Mouse (Mus musculus) CH12.LX (cell line): ENCODE measurements around the gene Fpgs. TPM values are rescaled to one million over a fixed set of nuclear protein-coding genes. Genes with fewer than 3 reads are reported as not detected.

ENCODE experiments used
- DNase-seq: peaks from one replicate; pipeline ENCODE4 v3.0.0-alpha.2; 2013; ENCODE audit errors: extremely low read depth
- H3K27ac ChIP-seq: 2 replicates; pipeline ENCODE4 v1.5.1; 2012; ENCODE audit warnings: low read depth, mild to moderate bottlenecking, control low read depth, moderate library complexity; ENCODE audit not compliant: insufficient read depth
- H3K27me3 ChIP-seq: replicated peaks from 2 replicates; pipeline ENCODE3; 2012; ENCODE audit warnings: inconsistent platforms
- H3K36me3 ChIP-seq, 2 experiments: replicated peaks in 1 of 2; 2 replicates each; pipeline versions ENCODE3 to v1.6.1; 2012; ENCODE audit warnings: inconsistent platforms in 1 of 2, low read length in 1 of 2, mild to moderate bottlenecking in 1 of 2, mixed read lengths in 1 of 2, moderate library complexity in 1 of 2; ENCODE audit not compliant: control insufficient read depth in 1 of 2, insufficient read depth in 1 of 2
- H3K4me1 ChIP-seq, 2 experiments: 2 replicates each; pipeline ENCODE4 v1.6.1; 2012; ENCODE audit warnings: inconsistent platforms in 1 of 2, moderate library complexity in 1 of 2; ENCODE audit not compliant: insufficient read depth in 2 of 2, control insufficient read depth in 1 of 2
- H3K4me2 ChIP-seq: 2 replicates; pipeline ENCODE4 v1.6.1; 2012; ENCODE audit warnings: low read depth, mild to moderate bottlenecking, control low read depth; ENCODE audit not compliant: poor library complexity, insufficient read depth, severe bottlenecking
- H3K4me3 ChIP-seq, 3 experiments: fragments of 150-350 bp in 1 of 3; sonication (generic) in 1 of 3; replicated peaks in 1 of 3; 2 replicates each; pipeline versions ENCODE3 to v1.5.1; 2011 to 2012; ENCODE audit warnings: low read depth in 2 of 3, low read length in 2 of 3, mild to moderate bottlenecking in 2 of 3, moderate library complexity in 2 of 3, control low read depth in 1 of 3, improper control_type of control experiment in 1 of 3, inconsistent platforms in 1 of 3, mixed read lengths in 1 of 3; ENCODE audit not compliant: poor library complexity in 1 of 3
- H3K79me2 ChIP-seq: replicated peaks from 2 replicates; pipeline ENCODE4 v1.6.1; 2012; ENCODE audit warnings: mild to moderate bottlenecking, moderate library complexity; ENCODE audit not compliant: control insufficient read depth, poor library complexity, insufficient read depth, severe bottlenecking; ENCODE audit errors: extremely low read depth
- H3K9ac ChIP-seq: 2 replicates; pipeline ENCODE4 v1.6.1; 2012; ENCODE audit warnings: low read depth, mild to moderate bottlenecking, control low read depth, moderate library complexity; ENCODE audit not compliant: insufficient read depth
- H3K9me3 ChIP-seq: replicated peaks from 2 replicates; pipeline ENCODE3; 2012; ENCODE audit warnings: low read length, inconsistent platforms, mixed read lengths
- BHLHE40 ChIP-seq: IDR thresholded peaks from 2 replicates; pipeline ENCODE4 v1.6.1; 2011; ENCODE audit warnings: mild to moderate bottlenecking, low read depth, low read length, improper control_type of control experiment
- CHD1 ChIP-seq: IDR thresholded peaks from 2 replicates; pipeline ENCODE4 v1.6.1; 2012; ENCODE audit warnings: low read depth, low read length, improper control_type of control experiment, inconsistent platforms
- CTCF ChIP-seq, 2 experiments: IDR thresholded peaks in 1 of 2; conservative IDR thresholded peaks in 1 of 2; 2 replicates each; pipeline ENCODE4 v1.5.1; 2011 to 2012; ENCODE audit warnings: low read depth in 2 of 2, low read length in 2 of 2, improper control_type of control experiment in 1 of 2, inconsistent platforms in 1 of 2, mild to moderate bottlenecking in 1 of 2, moderate library complexity in 1 of 2
- HCFC1 ChIP-seq: IDR thresholded peaks from 2 replicates; pipeline ENCODE4 v1.6.1; 2012; ENCODE audit warnings: low read depth, mild to moderate bottlenecking, inconsistent platforms, low read length, improper control_type of control experiment
- JUN ChIP-seq: IDR thresholded peaks from 2 replicates; pipeline ENCODE4 v1.6.1; 2011; ENCODE audit warnings: low read depth, mild to moderate bottlenecking, low read length, improper control_type of control experiment, moderate library complexity; ENCODE audit not compliant: insufficient read depth
- MAFK ChIP-seq: IDR thresholded peaks from 2 replicates; pipeline ENCODE4 v1.6.1; 2011; ENCODE audit warnings: low read length, improper control_type of control experiment; ENCODE audit not compliant: insufficient replicate concordance
- MAX ChIP-seq: IDR thresholded peaks from 2 replicates; pipeline ENCODE4 v1.6.1; 2011; ENCODE audit warnings: low read length, improper control_type of control experiment
- MEF2A ChIP-seq: IDR thresholded peaks from 2 replicates; pipeline ENCODE4 v1.6.1; 2014; ENCODE audit warnings: low read depth, mild to moderate bottlenecking, inconsistent platforms, low read length, improper control_type of control experiment, borderline replicate concordance
- MXI1 ChIP-seq: IDR thresholded peaks from 2 replicates; pipeline ENCODE4 v1.6.1; 2011; ENCODE audit warnings: mild to moderate bottlenecking, low read depth, low read length, improper control_type of control experiment
- PAX5 ChIP-seq: IDR thresholded peaks from 2 replicates; pipeline ENCODE4 v1.6.1; 2012; ENCODE audit warnings: low read length, inconsistent platforms, mixed read lengths
- POLR2AphosphoS2 ChIP-seq: IDR thresholded peaks from 2 replicates; pipeline ENCODE4 v1.6.1; 2011; ENCODE audit warnings: low read depth, low read length, improper control_type of control experiment
- TCF12 ChIP-seq: IDR thresholded peaks from 2 replicates; pipeline ENCODE4 v1.6.1; 2014; ENCODE audit warnings: low read depth, mild to moderate bottlenecking, inconsistent platforms, low read length, improper control_type of control experiment
- USF2 ChIP-seq: conservative IDR thresholded peaks from 2 replicates; pipeline ENCODE4 v1.6.1; 2011; ENCODE audit warnings: low read depth, low read length, improper control_type of control experiment
- dilution Hi-C: fragments of 300-500 bp; cut with MboI; formaldehyde crosslinking; loops from 2 replicates; pipeline ENCODE4 v1.14.3; 2020; ENCODE audit warnings: low sequenced_read_pairs; ENCODE audit not compliant: extremely low pct_unique_long_range_greater_than_20kb, extremely low pct_ligation_motif_present
- in situ Hi-C: fragments of 300-500 bp; cut with MboI; formaldehyde crosslinking; loops from 3 replicates; pipeline ENCODE4 v1.14.3; 2019; ENCODE audit warnings: low sequenced_read_pairs, low pct_ligation_motif_present, low pct_unique_long_range_greater_than_20kb, mixed read lengths
- polyA plus RNA-seq: library from polyadenylated mRNA; unstranded; fragments of >175 nt; gene quantifications from 2 replicates; pipeline ENCODE4 v1.2.1, GENCODE M21; 2012; ENCODE audit warnings: low read depth; ENCODE audit not compliant: insufficient read length
- total RNA-seq, 2 experiments: library from RNA; depleted of rRNA; stranded (reverse); fragments of 300-350 nt in 1 of 2; fragments of >200 nt in 1 of 2; gene quantifications; 2 replicates each; pipeline ENCODE4 v1.2.3; 2012 to 2014

Gene Fpgs
- total and polyA plus RNA-seq, 3 experiments: 31.8 to 59.2 (median 41.8) TPM

DNA sequence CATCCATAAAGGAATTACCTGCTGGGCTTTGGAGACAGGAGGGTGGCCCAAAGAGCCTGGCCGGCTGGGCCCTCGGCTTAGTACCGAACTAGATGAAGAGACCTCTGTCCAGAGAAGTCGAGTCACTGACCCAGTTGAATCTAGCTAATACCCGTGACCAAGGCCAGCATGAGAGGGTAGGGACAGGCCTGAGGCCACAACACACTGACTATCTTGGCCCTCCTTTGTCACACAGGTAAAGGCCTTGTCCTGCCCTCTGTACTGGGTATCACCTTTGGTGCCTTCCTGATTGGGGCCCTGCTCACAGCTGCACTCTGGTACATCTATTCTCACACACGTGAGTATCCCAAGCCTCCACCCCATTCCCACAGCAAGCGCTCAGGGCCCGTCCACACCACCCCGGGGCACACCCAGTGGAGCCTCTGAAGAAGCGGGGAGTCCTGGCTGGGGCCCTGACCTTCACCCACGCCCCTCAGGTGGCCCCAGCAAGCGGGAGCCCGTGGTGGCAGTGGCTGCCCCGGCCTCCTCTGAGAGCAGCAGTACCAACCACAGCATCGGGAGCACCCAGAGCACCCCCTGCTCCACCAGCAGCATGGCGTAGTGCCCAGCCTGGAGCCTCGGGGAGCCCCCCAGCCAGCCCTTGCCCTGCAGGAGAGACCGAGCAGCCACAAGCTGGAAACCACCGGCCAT is 22.8 kb downstream of the Fpgs start:
- no peak overlapping the region for H3K9ac ChIP-seq
- peaks cover 31 to 63% of the 10 kb centered on the region in 2 experiments for H3K36me3 ChIP-seq
- H3K4me3 ChIP-seq: no peak overlapping the region
- in situ Hi-C loops: loop anchor here (5.0 kb wide), 1 partner anchor 94 kb away; the partner anchor contains the start of gene St6galnac4
- H3K9me3 ChIP-seq: peaks cover 5% of the 10 kb centered on the region
- TF ChIP-seq MXI1 (no peak), POLR2AphosphoS2 (no peak), PAX5 (no peak), MEF2A (no peak), CHD1 (no peak)
- TF ChIP-seq, all 38 proteins: peak for 0
- Histone ChIP-seq H3K4me1 (peaks cover 0 to 5% of the 10 kb centered on the region in 2 experiments; a peak in 2 of 4 replicates), H3K27me3 (no peaks in the 10 kb centered on the region), H3K27ac (no peak overlapping the region), H3K4me2 (no peak overlapping the region), H3K79me2 (no peaks in the 10 kb centered on the region)
- no peak for DNase-seq
- dilution Hi-C loops: no loop called here

DNA sequence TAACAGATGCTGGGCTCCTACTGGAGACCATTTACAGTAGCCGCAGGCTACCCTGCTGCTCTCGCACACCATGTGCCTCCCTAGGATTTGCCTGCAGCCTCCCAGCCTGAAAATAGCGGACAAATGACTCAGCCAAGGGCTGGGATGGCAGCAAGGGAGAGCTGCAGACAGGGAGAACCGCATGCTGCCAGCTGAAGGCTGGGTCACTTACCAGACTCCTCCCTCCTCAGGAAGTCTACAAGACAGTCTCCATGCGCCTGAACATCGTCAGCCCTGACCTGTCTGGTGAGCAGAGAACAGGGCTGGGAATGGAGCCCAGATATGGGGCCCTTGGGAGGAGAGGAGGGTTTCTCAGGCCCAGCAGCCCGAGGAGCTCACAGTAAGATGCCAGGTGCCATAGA is 23.9 kb downstream of the Fpgs start:
- Histone ChIP-seq H3K27me3 (no peaks in the 10 kb centered on the region), H3K4me1 (peaks cover 0 to 5% of the 10 kb centered on the region in 2 experiments; a peak in 2 of 4 replicates), H3K4me2 (no peak overlapping the region), H3K4me3 (no peak overlapping the region), H3K9me3 (peaks cover 5% of the 10 kb centered on the region)
- no peak for TF ChIP-seq MAX
- TF ChIP-seq CTCF (conservative IDR thresholded peaks at IDR 0.05 in 1 of 2, IDR thresholded peaks at IDR 0.05 in 1 of 2; ENCODE audit: low read depth in 2 of 2, low read length in 2 of 2): no peak
- TF ChIP-seq USF2: no peak
- no peak for TF ChIP-seq BHLHE40
- no peak for TF ChIP-seq TCF12
- no peak for TF ChIP-seq HCFC1
- no peak for TF ChIP-seq JUN
- no peak for TF ChIP-seq POLR2AphosphoS2
- TF ChIP-seq MAFK: no peak
- TF ChIP-seq, all 38 proteins: peak for 0
- dilution Hi-C loops: no loop called here
- DNase-seq: no peak
- H3K9ac ChIP-seq: no peak overlapping the region
- H3K79me2 ChIP-seq: no peaks in the 10 kb centered on the region
- H3K36me3 ChIP-seq: peaks cover 20 to 53% of the 10 kb centered on the region in 2 experiments
- in situ Hi-C loops: loop anchor here (5.0 kb wide), 1 partner anchor 93 kb away; the partner anchor contains the start of gene St6galnac4
- H3K27ac ChIP-seq: no peak overlapping the region
